Mouse (Mus musculus): Measurements from ENCODE around the gene Npy4r.

- TF ChIP-seq CTCF (IDR thresholded peaks at IDR 0.05; ENCODE audit: low read depth) = no peak
- TF ChIP-seq EP300 (IDR thresholded peaks at IDR 0.05; ENCODE audit: low read depth) = no peak
Measured at GRCm38 (mm10) chr14:34121691-34122090, 30.6 kb downstream of the Npy4r start.
